Mouse (Mus musculus) naive thymus-derived CD4-positive, alpha-beta T cell, adult 2 months (primary cell): ENCODE measurements around the gene Itgb6.
A peak's percentile ranks its signal among the peaks of the same experiment; 100 is the strongest.

Source experiments
- DNase-seq: peaks from one replicate; pipeline ENCODE4 v3.0.0-alpha.2; 2011; ENCODE audit warnings: low read depth

Gene Itgb6

GRCm38 (mm10) chr2:60672973-60673954 lies 49.2 kb downstream of the Itgb6 start:
- no peak for DNase-seq

GRCm38 (mm10) chr2:60671215-60671614 lies 51.2 kb downstream of the Itgb6 start:
- no peak for DNase-seq

- no peak for DNase-seq
These were observed 59.4 kb downstream of the Itgb6 start for GRCm38 (mm10) chr2:60663071-60663470.

GRCm38 (mm10) chr2:60659993-60660392 lies 62.5 kb downstream of the Itgb6 start:
- no peak for DNase-seq

GRCm38 (mm10) chr2:60658992-60659391 lies 63.5 kb downstream of the Itgb6 start:
- no peak for DNase-seq

GRCm38 (mm10) chr2:60654828-60655227 lies 67.6 kb downstream of the Itgb6 start:
- no peak for DNase-seq

GRCm38 (mm10) chr2:60650155-60650554 lies 72.3 kb downstream of the Itgb6 start:
- no peak for DNase-seq

GRCm38 (mm10) chr2:60647650-60648049 lies 74.8 kb downstream of the Itgb6 start:
- DNase-seq: no peak

GRCm38 (mm10) chr2:60646583-60646982 lies 75.9 kb downstream of the Itgb6 start:
- DNase-seq: no peak

GRCm38 (mm10) chr2:60643406-60643805 lies 79.0 kb downstream of the Itgb6 start:
- DNase-seq: no peak

GRCm38 (mm10) chr2:60642606-60643005 lies 79.8 kb downstream of the Itgb6 start:
- no peak for DNase-seq

GRCm38 (mm10) chr2:60640342-60640672 lies 82.1 kb downstream of the Itgb6 start:
- no peak for DNase-seq

- no peak for DNase-seq
These were observed 82.7 kb downstream of the Itgb6 start for GRCm38 (mm10) chr2:60639617-60640341.

- no peak for DNase-seq
These were observed 85.3 kb downstream of the Itgb6 start for GRCm38 (mm10) chr2:60636910-60637761.

GRCm38 (mm10) chr2:60636481-60636880 lies 86.0 kb downstream of the Itgb6 start:
- no peak for DNase-seq

GRCm38 (mm10) chr2:60636038-60636437 lies 86.4 kb downstream of the Itgb6 start:
- DNase-seq: no peak

GRCm38 (mm10) chr2:60632791-60633190 lies 89.7 kb downstream of the Itgb6 start:
- DNase-seq: no peak

- DNase-seq: no peak
These were observed 92.1 kb downstream of the Itgb6 start for GRCm38 (mm10) chr2:60630304-60630703.

- DNase-seq: no peak
These were observed 94.5 kb downstream of the Itgb6 start for GRCm38 (mm10) chr2:60627952-60628351.

- DNase-seq: no peak
These were observed 94.9 kb downstream of the Itgb6 start for GRCm38 (mm10) chr2:60627515-60627914.

- no peak for DNase-seq
These were observed 96.7 kb downstream of the Itgb6 start for GRCm38 (mm10) chr2:60625766-60626165.

- peak; percentile 3 for DNase-seq
These were observed 100.3 kb downstream of the Itgb6 start for GRCm38 (mm10) chr2:60622161-60622560.
